Mouse (Mus musculus) forebrain, embryonic 14.5 days (tissue): ENCODE results near the gene Epn2. TPM values are rescaled to one million over a fixed set of nuclear protein-coding genes. Genes with fewer than 3 reads are reported as not detected.
A peak's percentile ranks its signal among the peaks of the same experiment; 100 is the strongest.

Experiments
- ATAC-seq: fragments of 200-750 bp; cut with Nextera tagmentation; 2 replicates; pipeline ENCODE4 v1.8.0; 2017; ENCODE audit warnings: mild to moderate bottlenecking, moderate library complexity
- DNase-seq: peaks from one replicate; pipeline ENCODE4 v3.0.0-alpha.2; 2015; ENCODE audit warnings: low spot score
- H3K27ac ChIP-seq: fragments of 300-500 bp; sonication (generic); 2 replicates; pipeline ENCODE4 v1.5.1; 2014; ENCODE audit warnings: low read depth, mild to moderate bottlenecking, control low read depth, low read length, moderate library complexity
- H3K27me3 ChIP-seq: fragments of 300-500 bp; sonication (generic); replicated peaks from 2 replicates; pipeline ENCODE4 v1.6.1; 2014; ENCODE audit warnings: low read length, control low read depth, mixed read lengths; ENCODE audit not compliant: control insufficient read depth, insufficient read depth
- H3K36me3 ChIP-seq: fragments of 300-500 bp; sonication (generic); 2 replicates; pipeline ENCODE4 v1.6.1; 2014; ENCODE audit warnings: low read length, control low read depth; ENCODE audit not compliant: control insufficient read depth, insufficient read depth
- H3K4me1 ChIP-seq: fragments of 300-500 bp; sonication (generic); 2 replicates; pipeline ENCODE4 v1.6.1; 2014; ENCODE audit warnings: antibody characterized with exemption, low read length, control low read depth; ENCODE audit not compliant: control insufficient read depth, insufficient read depth
- H3K4me2 ChIP-seq: fragments of 300-500 bp; sonication (generic); 2 replicates; pipeline ENCODE4 v1.6.1; 2014; ENCODE audit warnings: mild to moderate bottlenecking, control low read depth, low read length
- H3K4me3 ChIP-seq: fragments of 300-500 bp; sonication (generic); 2 replicates; pipeline ENCODE4 v1.5.1; 2014; ENCODE audit warnings: low read depth, low read length, control low read depth
- H3K9ac ChIP-seq: fragments of 300-500 bp; sonication (generic); 2 replicates; pipeline ENCODE4 v1.6.1; 2014; ENCODE audit warnings: mild to moderate bottlenecking, low read length, control low read depth, moderate library complexity
- H3K9me3 ChIP-seq: fragments of 300-500 bp; sonication (generic); replicated peaks from 2 replicates; pipeline ENCODE4 v1.6.1; 2016; ENCODE audit warnings: low read length, control low read depth, mixed read lengths; ENCODE audit not compliant: control insufficient read depth
- WGBS: fragments of 180-500 bp; shearing (Covaris S2); extraction: QIAGEN DNeasy Blood & Tissue Kit; methylation state at CpG from one replicate; pipeline ENCODE4 v1.1.7; 2014; 5-methylcytosine and 5-hydroxymethylcytosine counted together
- polyA plus RNA-seq: library from polyadenylated mRNA; unstranded; fragments of >200 nt; fragmentation: Nextera tagmentation; extraction: Ambion mirVana; gene quantifications from 2 replicates; pipeline ENCODE4 v1.2.1, GENCODE M21; 2014

Gene Epn2
- polyA plus RNA-seq, 1 experiment from 2014 or later = 54.3 TPM

GRCm38 (mm10) chr11:61541106-61541505 is 38.4 kb downstream of the Epn2 start:
- no peaks in the 10 kb centered on the region for H3K4me1 ChIP-seq
- H3K4me2 ChIP-seq = no peak overlapping the region
- peaks cover 34% of the 10 kb centered on the region for H3K36me3 ChIP-seq
- no peak overlapping the region for H3K4me3 ChIP-seq
- ATAC-seq (no peak), DNase-seq (no peak)
- H3K27ac ChIP-seq = no peak overlapping the region
- no peaks in the 10 kb centered on the region for H3K9me3 ChIP-seq
- H3K27me3 ChIP-seq = no peaks in the 10 kb centered on the region
- 87% methylated on average over 2 of the region's 2 CpGs for WGBS
- H3K9ac ChIP-seq = no peak overlapping the region

- DNase-seq = no peak
- no peak for ATAC-seq
- Histone ChIP-seq H3K27me3 (no peaks in the 10 kb centered on the region), H3K9ac (no peak overlapping the region), H3K4me3 (no peak overlapping the region), H3K27ac (no peak overlapping the region), H3K4me1 (no peaks in the 10 kb centered on the region), H3K36me3 (peaks cover 32% of the 10 kb centered on the region), H3K4me2 (no peak overlapping the region), H3K9me3 (no peaks in the 10 kb centered on the region)
- 83% methylated on average over 7 of the region's 7 CpGs for WGBS
Measured at GRCm38 (mm10) chr11:61540642-61541041, 38.8 kb downstream of the Epn2 start.

GRCm38 (mm10) chr11:61537362-61537761 is 42.1 kb downstream of the Epn2 start:
- Histone ChIP-seq H3K9ac (no peak overlapping the region), H3K36me3 (peaks cover 27% of the 10 kb centered on the region), H3K27me3 (no peaks in the 10 kb centered on the region), H3K27ac (no peak overlapping the region), H3K4me3 (no peak overlapping the region), H3K4me1 (no peaks in the 10 kb centered on the region), H3K4me2 (no peak overlapping the region), H3K9me3 (no peaks in the 10 kb centered on the region)
- no peak for DNase-seq
- no peak for ATAC-seq
- 90% methylated on average over 3 of the region's 3 CpGs for WGBS

- Histone ChIP-seq H3K4me1 (no peaks in the 10 kb centered on the region), H3K9ac (no peak overlapping the region), H3K36me3 (peaks cover 27% of the 10 kb centered on the region), H3K27ac (no peak overlapping the region), H3K4me3 (no peak overlapping the region), H3K4me2 (no peak overlapping the region), H3K9me3 (no peaks in the 10 kb centered on the region), H3K27me3 (no peaks in the 10 kb centered on the region)
- 80% methylated on average over 3 of the region's 3 CpGs for WGBS
- ATAC-seq (no peak), DNase-seq (no peak)
Measured at GRCm38 (mm10) chr11:61536952-61537351, 42.5 kb downstream of the Epn2 start.

- no peaks in the 10 kb centered on the region for H3K9me3 ChIP-seq
- DNase-seq = no peak
- no peaks in the 10 kb centered on the region for H3K27me3 ChIP-seq
- no peak for ATAC-seq
- no peak overlapping the region for H3K4me2 ChIP-seq
- H3K27ac ChIP-seq = no peak overlapping the region
- no peaks in the 10 kb centered on the region for H3K4me1 ChIP-seq
- H3K4me3 ChIP-seq = no peak overlapping the region
- peaks cover 24% of the 10 kb centered on the region for H3K36me3 ChIP-seq
- WGBS = 77% methylated on average over 1 of the region's 1 CpGs
- H3K9ac ChIP-seq = no peak overlapping the region
Measured at GRCm38 (mm10) chr11:61535530-61535929, 44.0 kb downstream of the Epn2 start.

GRCm38 (mm10) chr11:61533571-61533970 is 45.9 kb downstream of the Epn2 start:
- no peak for DNase-seq
- H3K4me1 ChIP-seq = no peaks in the 10 kb centered on the region; the same call in 1 of the 2 replicates
- ATAC-seq = no peak
- 87% methylated on average over 5 of the region's 5 CpGs for WGBS
- no peak overlapping the region for H3K27ac ChIP-seq
- H3K4me3 ChIP-seq = no peak overlapping the region
- H3K9me3 ChIP-seq = no peaks in the 10 kb centered on the region
- H3K9ac ChIP-seq = no peak overlapping the region
- H3K27me3 ChIP-seq = no peaks in the 10 kb centered on the region
- peaks cover 14% of the 10 kb centered on the region; the same call in 1 of the 2 replicates for H3K36me3 ChIP-seq
- H3K4me2 ChIP-seq = no peak overlapping the region

GRCm38 (mm10) chr11:61532820-61533219 is 46.7 kb downstream of the Epn2 start:
- no peak overlapping the region for H3K9ac ChIP-seq
- no peak overlapping the region for H3K4me3 ChIP-seq
- ATAC-seq (no peak), DNase-seq (no peak)
- H3K27ac ChIP-seq = no peak overlapping the region
- no peaks in the 10 kb centered on the region for H3K9me3 ChIP-seq
- peaks cover 14% of the 10 kb centered on the region; the same call in 1 of the 2 replicates for H3K36me3 ChIP-seq
- H3K4me2 ChIP-seq = no peak overlapping the region
- no peaks in the 10 kb centered on the region; the same call in 1 of the 2 replicates for H3K4me1 ChIP-seq
- 95% methylated on average over 2 of the region's 2 CpGs for WGBS
- H3K27me3 ChIP-seq = no peaks in the 10 kb centered on the region

- peak; percentile 32; the same call in 1 of the 2 replicates for ATAC-seq
- Histone ChIP-seq H3K9me3 (no peaks in the 10 kb centered on the region), H3K27ac (peak overlapping the region; percentile 44; the same call in 1 of the 2 replicates)
Measured at GRCm38 (mm10) chr11:61529268-61529713, 50.2 kb downstream of the Epn2 start.

GRCm38 (mm10) chr11:61526872-61527271 is 52.6 kb downstream of the Epn2 start:
- Histone ChIP-seq H3K4me1 (no peaks in the 10 kb centered on the region; the same call in 1 of the 2 replicates), H3K4me3 (no peak overlapping the region), H3K27me3 (no peaks in the 10 kb centered on the region), H3K9me3 (no peaks in the 10 kb centered on the region), H3K9ac (no peak overlapping the region), H3K4me2 (no peak overlapping the region), H3K27ac (no peak overlapping the region), H3K36me3 (peaks cover 12% of the 10 kb centered on the region)
- WGBS = 83% methylated on average over 1 of the region's 1 CpGs
- peak; percentile 58 for DNase-seq
- ATAC-seq = no peak

More at GRCm38 (mm10) chr11:61529268-61529713, 50.2 kb downstream of the Epn2 start:
- Histone ChIP-seq H3K4me2 (no peak overlapping the region), H3K27me3 (no peaks in the 10 kb centered on the region), H3K4me3 (no peak overlapping the region), H3K9ac (no peak overlapping the region), H3K4me1 (no peaks in the 10 kb centered on the region; the same call in 1 of the 2 replicates), H3K36me3 (peaks cover 11% of the 10 kb centered on the region; the same call in 1 of the 2 replicates)
- peak; percentile 23 for DNase-seq
- 58% methylated on average over 4 of the region's 4 CpGs for WGBS
